Comparison of ENCODE assay signal across 33 mouse cellular contexts in the genomic region with DNA sequence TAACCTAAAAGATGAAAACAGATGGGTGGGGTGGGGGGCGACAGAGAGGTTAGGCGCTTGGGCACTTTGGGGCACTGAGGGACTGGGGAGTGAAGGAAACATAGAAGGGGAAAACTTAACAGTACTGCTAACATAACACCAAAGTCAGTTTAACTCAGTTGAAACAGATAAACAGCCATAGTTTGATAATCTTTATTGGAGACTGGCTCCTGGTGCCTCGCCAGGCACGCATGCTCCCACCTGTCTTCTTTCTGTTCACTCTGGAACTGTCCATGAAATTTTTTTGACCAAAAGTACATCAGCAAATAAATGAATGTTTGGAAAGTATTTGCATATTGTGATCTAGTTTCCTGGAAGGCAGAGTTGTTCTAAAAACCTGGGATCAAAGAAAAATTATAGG. TPM values are rescaled to one million over a fixed set of nuclear protein-coding genes. Genes with fewer than 3 reads are reported as not detected.
"Had no signal": no experiment of that assay in that cellular context is flagged by ENCODE, and none has a peak within 500 bp of the region (broad histone marks: within the 10 kb centered on the region; RNA-seq: fewer than 3 reads in every experiment).

No protein-coding gene starts in this region.

- H3K27me3 ChIP-seq: embryonic facial prominence, embryonic 12.5 days; embryonic facial prominence, embryonic 13.5 days; embryonic facial prominence, embryonic 15.5 days; forebrain, embryonic 12.5 days; forebrain, embryonic 13.5 days; forebrain, embryonic 15.5 days had no signal

- H3K4me2 ChIP-seq: embryonic facial prominence, embryonic 12.5 days; embryonic facial prominence, embryonic 13.5 days; embryonic facial prominence, embryonic 15.5 days; forebrain, embryonic 12.5 days; forebrain, embryonic 13.5 days; forebrain, embryonic 15.5 days had no signal

- DNase-seq: cerebellum, adult 2 months; cerebellum, adult 8-10 months; cerebellum, adult 9-10 months; cerebellum, adult 9-11 months; cerebellum, postnatal 10 days; cerebellum, postnatal 14 days; cerebellum, postnatal 25 days; cerebellum, postnatal 36 days; embryo, embryonic 11 days; forebrain, postnatal 0 days; gastrocnemius, adult 2 months; gastrocnemius, postnatal 10 days; gastrocnemius, postnatal 14 days; gastrocnemius, postnatal 25 days; gastrocnemius, postnatal 36 days; heart, adult 18-20 months; heart, adult 2 months had no signal

- H3K9me3 ChIP-seq: embryonic facial prominence, embryonic 10.5 days; embryonic facial prominence, embryonic 12.5 days; embryonic facial prominence, embryonic 13.5 days; embryonic facial prominence, embryonic 15.5 days; forebrain, embryonic 10.5 days; forebrain, embryonic 12.5 days; forebrain, embryonic 13.5 days; forebrain, embryonic 15.5 days had no signal

- H3K4me1 ChIP-seq: embryonic facial prominence, embryonic 10.5 days; embryonic facial prominence, embryonic 12.5 days; embryonic facial prominence, embryonic 13.5 days; embryonic facial prominence, embryonic 15.5 days; forebrain, embryonic 10.5 days; forebrain, embryonic 12.5 days; forebrain, embryonic 13.5 days; forebrain, embryonic 15.5 days had no signal

- H3K36me3 ChIP-seq: embryonic facial prominence, embryonic 12.5 days; embryonic facial prominence, embryonic 15.5 days had no signal

- H3K4me3 ChIP-seq: embryonic facial prominence, embryonic 10.5 days; embryonic facial prominence, embryonic 12.5 days; embryonic facial prominence, embryonic 13.5 days; embryonic facial prominence, embryonic 15.5 days; erythroblast, embryonic 14.5 days; forebrain, embryonic 10.5 days; forebrain, embryonic 12.5 days; forebrain, embryonic 13.5 days; forebrain, embryonic 15.5 days; gastrocnemius, adult 2 months; heart, adult 2 months had no signal

- H3K27ac ChIP-seq: embryonic facial prominence, embryonic 10.5 days; embryonic facial prominence, embryonic 12.5 days; embryonic facial prominence, embryonic 13.5 days; embryonic facial prominence, embryonic 15.5 days; forebrain, embryonic 10.5 days; forebrain, embryonic 12.5 days; forebrain, embryonic 13.5 days; forebrain, embryonic 15.5 days; gastrocnemius, adult 2 months; heart, adult 2 months had no signal

- ATAC-seq: forebrain, embryonic 13.5 days; forebrain, embryonic 15.5 days; forebrain, embryonic 16.5 days; forebrain, postnatal 0 days had no signal

- H3K9ac ChIP-seq: embryonic facial prominence, embryonic 12.5 days; embryonic facial prominence, embryonic 13.5 days; embryonic facial prominence, embryonic 15.5 days; forebrain, embryonic 12.5 days; forebrain, embryonic 13.5 days; forebrain, embryonic 15.5 days; forebrain, postnatal 0 days had no signal

RNA-seq across cellular contexts. Expression of gene Lmod2, which starts 43.7 kb away (rescaled TPM):
- total RNA-seq: common myeloid progenitor, adult 5-6 weeks; forebrain, postnatal 0 days; granulocyte monocyte progenitor cell, adult 5-6 weeks had no signal
- polyA plus RNA-seq: cortical plate, adult 2 months; embryonic facial prominence, embryonic 10.5 days; erythroblast, embryonic 14.5 days; forebrain, embryonic 10.5 days; forebrain, embryonic 11.5 days; forebrain, embryonic 12.5 days; forebrain, embryonic 13.5 days; forebrain, embryonic 14.5 days; forebrain, embryonic 15.5 days; forebrain, embryonic 16.5 days; forebrain, postnatal 0 days; frontal cortex, adult 2 months had no signal
